Mouse (Mus musculus): ENCODE data around the gene Tmigd1. TPM values are rescaled to one million over a fixed set of nuclear protein-coding genes. Genes with fewer than 3 reads are reported as not detected.

The Tmigd1 gene
- total and polyA plus RNA-seq, 3 experiments: not detected

DNA sequence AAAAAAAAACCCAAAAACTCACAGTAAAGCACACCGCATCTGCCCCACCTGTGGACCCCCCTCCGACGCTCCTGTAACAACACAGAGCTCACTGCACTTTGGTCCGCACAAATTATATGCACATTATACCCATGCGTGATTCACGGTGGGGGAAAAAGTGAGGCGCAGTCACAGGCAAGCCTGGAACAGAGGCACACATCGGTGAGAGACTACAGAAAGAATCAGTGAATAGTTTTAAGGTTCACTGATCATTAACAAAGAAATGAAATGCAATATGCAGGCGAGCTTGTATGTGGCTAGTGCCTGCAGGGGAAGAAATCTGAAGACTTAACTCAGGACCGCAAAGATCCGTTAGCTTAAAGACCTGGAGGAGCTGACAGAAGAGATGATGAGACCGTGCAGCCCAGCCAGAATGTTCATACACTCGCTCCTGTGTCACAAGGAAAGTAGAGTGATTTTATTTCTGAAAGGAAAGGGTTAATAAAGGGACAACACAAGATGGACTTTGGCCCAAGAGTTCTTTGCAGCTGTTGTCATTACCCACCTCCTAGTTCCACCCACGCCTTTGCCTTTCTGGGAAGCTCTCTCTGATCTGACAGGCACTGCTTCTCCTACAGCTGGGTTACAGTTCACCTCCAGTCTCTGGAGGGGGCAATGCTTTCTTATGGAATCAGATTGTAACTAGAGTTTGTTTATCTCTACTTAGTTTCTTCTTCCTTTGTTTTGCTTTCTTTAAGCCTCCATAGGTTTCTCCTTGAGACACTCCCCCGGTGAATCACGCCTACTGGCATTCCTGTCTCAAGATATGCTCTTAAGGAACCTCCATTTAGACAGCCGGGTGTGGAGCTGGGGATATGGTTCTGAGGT is 47.3 kb upstream of the Tmigd1 start:
- peaks cover 17 to 32% of the 10 kb centered on the region in 2 experiments; a peak in 3 of 4 replicates for H3K4me1 ChIP-seq (ENCODE audit: control insufficient read depth in 1 of 2, insufficient read depth in 2 of 2)
- no peak overlapping the region for H3K27ac ChIP-seq (ENCODE audit: insufficient read depth, low read depth)
- H3K4me3 ChIP-seq (replicated peaks in 1 of 3; ENCODE audit: low read depth in 2 of 3, low read length in 2 of 3, poor library complexity in 1 of 3): no peak overlapping the region
- DNase-seq (ENCODE audit: extremely low read depth): no peak
- peaks cover 4% of the 10 kb centered on the region for H3K27me3 ChIP-seq (replicated peaks)
- H3K9ac ChIP-seq (ENCODE audit: insufficient read depth, low read depth): no peak overlapping the region
- in situ Hi-C loops (cut with MboI; ENCODE audit: low pct_ligation_motif_present, low pct_unique_long_range_greater_than_20kb, low sequenced_read_pairs): no loop called here
- TF ChIP-seq HCFC1 (IDR thresholded peaks at IDR 0.05; ENCODE audit: low read depth, low read length) (no peak), CTCF (conservative IDR thresholded peaks at IDR 0.05 in 1 of 2, IDR thresholded peaks at IDR 0.05 in 1 of 2; ENCODE audit: low read depth in 2 of 2, low read length in 2 of 2) (no peak), MAFK (IDR thresholded peaks at IDR 0.05; ENCODE audit: insufficient replicate concordance, low read length) (no peak), MAZ (IDR thresholded peaks at IDR 0.05; ENCODE audit: low read depth, low read length) (no peak)
- no peaks in the 10 kb centered on the region for H3K79me2 ChIP-seq (replicated peaks; ENCODE audit: control insufficient read depth, extremely low read depth, insufficient read depth, poor library complexity, severe bottlenecking)
- dilution Hi-C loops (cut with MboI; ENCODE audit: extremely low pct_ligation_motif_present, extremely low pct_unique_long_range_greater_than_20kb, low sequenced_read_pairs): no loop called here
- no peak overlapping the region for H3K4me2 ChIP-seq (ENCODE audit: insufficient read depth, low read depth, poor library complexity, severe bottlenecking)
- H3K9me3 ChIP-seq (replicated peaks; ENCODE audit: low read length): peaks cover 9% of the 10 kb centered on the region
- H3K36me3 ChIP-seq (replicated peaks in 1 of 2; ENCODE audit: control insufficient read depth in 1 of 2, insufficient read depth in 1 of 2, low read length in 1 of 2): no peaks in the 10 kb centered on the region

DNA sequence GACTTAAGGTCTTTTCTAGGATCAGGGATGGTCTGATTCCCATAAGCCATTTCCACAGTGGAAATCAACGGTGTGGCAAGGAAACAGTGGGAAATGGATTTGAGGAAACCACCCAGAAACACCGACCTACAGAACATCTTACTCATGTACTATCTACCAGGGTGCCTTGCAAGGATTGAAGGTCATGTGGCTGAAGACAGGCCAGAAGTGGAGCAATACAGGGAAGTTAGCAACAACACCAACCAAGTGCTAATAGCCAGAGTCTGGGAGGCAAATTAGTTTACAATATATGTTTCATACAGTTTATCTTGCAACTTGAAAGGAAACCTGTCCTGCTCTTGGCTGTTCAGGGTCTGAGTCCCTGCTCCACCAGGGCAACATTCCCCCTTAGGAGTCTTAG is 45.4 kb upstream of the Tmigd1 start:
- H3K79me2 ChIP-seq (replicated peaks; ENCODE audit: control insufficient read depth, extremely low read depth, insufficient read depth, poor library complexity, severe bottlenecking): no peaks in the 10 kb centered on the region
- peaks cover 19 to 34% of the 10 kb centered on the region in 2 experiments; a peak in 3 of 4 replicates for H3K4me1 ChIP-seq (ENCODE audit: control insufficient read depth in 1 of 2, insufficient read depth in 2 of 2)
- no peak for TF ChIP-seq MAZ (IDR thresholded peaks at IDR 0.05; ENCODE audit: low read depth, low read length)
- H3K27ac ChIP-seq (ENCODE audit: insufficient read depth, low read depth): no peak overlapping the region
- H3K4me3 ChIP-seq (replicated peaks in 1 of 3; ENCODE audit: low read depth in 2 of 3, low read length in 2 of 3, poor library complexity in 1 of 3): no peak overlapping the region
- H3K9me3 ChIP-seq (replicated peaks; ENCODE audit: low read length): peaks cover 4% of the 10 kb centered on the region
- in situ Hi-C loops (cut with MboI; ENCODE audit: low pct_ligation_motif_present, low pct_unique_long_range_greater_than_20kb, low sequenced_read_pairs): no loop called here
- dilution Hi-C loops (cut with MboI; ENCODE audit: extremely low pct_ligation_motif_present, extremely low pct_unique_long_range_greater_than_20kb, low sequenced_read_pairs): no loop called here
- no peaks in the 10 kb centered on the region for H3K27me3 ChIP-seq (replicated peaks)
- H3K4me2 ChIP-seq (ENCODE audit: insufficient read depth, low read depth, poor library complexity, severe bottlenecking): no peak overlapping the region
- no peak for DNase-seq (ENCODE audit: extremely low read depth)
- no peaks in the 10 kb centered on the region for H3K36me3 ChIP-seq (replicated peaks in 1 of 2; ENCODE audit: control insufficient read depth in 1 of 2, insufficient read depth in 1 of 2, low read length in 1 of 2)
- no peak overlapping the region for H3K9ac ChIP-seq (ENCODE audit: insufficient read depth, low read depth)

- no peaks in the 10 kb centered on the region for H3K79me2 ChIP-seq (replicated peaks; ENCODE audit: control insufficient read depth, extremely low read depth, insufficient read depth, poor library complexity, severe bottlenecking)
- dilution Hi-C loops (cut with MboI; ENCODE audit: extremely low pct_ligation_motif_present, extremely low pct_unique_long_range_greater_than_20kb, low sequenced_read_pairs): no loop called here
- DNase-seq (ENCODE audit: extremely low read depth): peak; percentile 40
- no peak overlapping the region for H3K4me3 ChIP-seq (replicated peaks in 1 of 3; ENCODE audit: low read depth in 2 of 3, low read length in 2 of 3, poor library complexity in 1 of 3)
- in situ Hi-C loops (cut with MboI; ENCODE audit: low pct_ligation_motif_present, low pct_unique_long_range_greater_than_20kb, low sequenced_read_pairs): no loop called here
- TF ChIP-seq IRF4 (IDR thresholded peaks at IDR 0.05; ENCODE audit: low read depth, low read length) (no peak), MEF2A (IDR thresholded peaks at IDR 0.05; ENCODE audit: borderline replicate concordance, low read depth, low read length) (peak; percentile 73), SMC3 (IDR thresholded peaks at IDR 0.05; ENCODE audit: low read depth, low read length) (no peak), RCOR1 (conservative IDR thresholded peaks at IDR 0.05; ENCODE audit: low read depth, low read length) (no peak), ETS1 (conservative IDR thresholded peaks at IDR 0.05; ENCODE audit: low read depth, low read length) (no peak), CHD2 (IDR thresholded peaks at IDR 0.05; ENCODE audit: low read length) (no peak), EP300 (IDR thresholded peaks at IDR 0.05; ENCODE audit: low read length) (no peak), BHLHE40 (IDR thresholded peaks at IDR 0.05; ENCODE audit: low read depth, low read length) (peak; percentile 62; the same call in 1 of the 2 replicates), USF1 (IDR thresholded peaks at IDR 0.05; ENCODE audit: low read depth, low read length) (no peak), GABPA (IDR thresholded peaks at IDR 0.05; ENCODE audit: insufficient replicate concordance, low read depth, low read length) (no peak), RAD21 (IDR thresholded peaks at IDR 0.05; ENCODE audit: low read depth, low read length) (peak; percentile 4; the same call in 1 of the 2 replicates)
- H3K9ac ChIP-seq (ENCODE audit: insufficient read depth, low read depth): no peak overlapping the region
- peaks cover 19 to 34% of the 10 kb centered on the region in 2 experiments; a peak in 3 of 4 replicates for H3K4me1 ChIP-seq (ENCODE audit: control insufficient read depth in 1 of 2, insufficient read depth in 2 of 2)
- H3K4me2 ChIP-seq (ENCODE audit: insufficient read depth, low read depth, poor library complexity, severe bottlenecking): no peak overlapping the region
- no peaks in the 10 kb centered on the region for H3K36me3 ChIP-seq (replicated peaks in 1 of 2; ENCODE audit: control insufficient read depth in 1 of 2, insufficient read depth in 1 of 2, low read length in 1 of 2)
- peaks cover 3% of the 10 kb centered on the region for H3K9me3 ChIP-seq (replicated peaks; ENCODE audit: low read length)
- H3K27me3 ChIP-seq (replicated peaks): no peaks in the 10 kb centered on the region
- H3K27ac ChIP-seq (ENCODE audit: insufficient read depth, low read depth): no peak overlapping the region
Observed at GRCm38 (mm10) chr11:76857111-76857510, 44.8 kb upstream of the Tmigd1 start.

All from CH12.LX (cell line).